Mouse (Mus musculus) frontal cortex, adult 2 months (tissue): ENCODE results near the gene Fam186b. TPM values are rescaled to one million over a fixed set of nuclear protein-coding genes. Genes with fewer than 3 reads are reported as not detected.
A peak's percentile ranks its signal among the peaks of the same experiment; 100 is the strongest.

ENCODE experiments used
- DNase-seq, 2 experiments: peaks; one replicate each; pipeline ENCODE4 v3.0.0; 2022; ENCODE audit warnings: low spot score in 1 of 2; ENCODE audit errors: extremely low spot score in 1 of 2
- polyA plus RNA-seq: library from polyadenylated mRNA; depleted of rRNA; stranded (reverse); fragments of >200 nt; gene quantifications from 2 replicates; pipeline ENCODE4 v1.2.3, GENCODE M21; 2012

The Fam186b gene
- polyA plus RNA-seq, 1 experiment = 1.7 TPM

DNA sequence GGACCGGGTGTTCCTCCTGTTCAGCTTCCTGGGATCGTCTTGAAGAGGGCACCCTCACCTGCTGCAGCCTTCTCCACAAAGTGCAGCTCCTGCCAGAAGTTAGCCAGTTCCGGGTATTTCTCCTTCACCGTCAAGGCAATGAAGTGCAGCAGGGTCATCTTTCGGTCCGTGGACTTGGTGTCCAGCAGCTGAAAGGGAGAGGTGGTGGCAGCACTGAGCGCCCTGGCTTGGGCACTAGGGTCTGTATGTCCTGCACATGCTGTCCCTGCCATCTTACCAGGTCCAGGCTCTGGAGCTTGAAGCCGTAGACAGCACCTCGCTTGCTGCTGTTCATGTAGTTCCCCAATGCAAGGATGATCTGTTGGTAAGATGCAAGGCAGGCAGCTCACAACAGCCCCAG is 25.3 kb upstream of the Fam186b start:
- no peak for DNase-seq

DNA sequence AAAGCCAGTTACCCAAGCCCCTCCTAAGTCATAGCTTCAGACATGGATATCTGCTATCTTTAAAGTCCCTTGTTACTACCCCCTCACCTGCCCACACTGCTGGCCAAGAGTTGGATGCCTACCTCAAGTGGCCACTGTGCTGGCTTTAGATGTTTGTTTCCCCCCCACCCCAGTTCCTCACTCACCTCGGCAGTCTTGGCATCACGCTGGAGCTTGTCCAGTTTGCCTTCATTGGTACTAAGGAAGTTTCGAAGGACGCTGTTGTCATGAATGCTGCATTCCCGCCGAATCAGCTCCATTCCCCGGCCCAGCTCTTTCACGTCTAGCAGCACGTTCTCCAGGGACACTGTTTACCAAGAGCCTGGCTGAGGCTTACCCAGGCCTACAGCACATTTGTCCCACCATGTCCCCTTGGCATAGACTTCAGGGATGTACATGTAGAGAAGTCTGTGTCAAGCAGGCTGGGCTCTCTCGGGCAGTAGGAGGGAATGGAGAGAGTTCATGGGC is 24.5 kb upstream of the Fam186b start:
- DNase-seq = no peak

DNA sequence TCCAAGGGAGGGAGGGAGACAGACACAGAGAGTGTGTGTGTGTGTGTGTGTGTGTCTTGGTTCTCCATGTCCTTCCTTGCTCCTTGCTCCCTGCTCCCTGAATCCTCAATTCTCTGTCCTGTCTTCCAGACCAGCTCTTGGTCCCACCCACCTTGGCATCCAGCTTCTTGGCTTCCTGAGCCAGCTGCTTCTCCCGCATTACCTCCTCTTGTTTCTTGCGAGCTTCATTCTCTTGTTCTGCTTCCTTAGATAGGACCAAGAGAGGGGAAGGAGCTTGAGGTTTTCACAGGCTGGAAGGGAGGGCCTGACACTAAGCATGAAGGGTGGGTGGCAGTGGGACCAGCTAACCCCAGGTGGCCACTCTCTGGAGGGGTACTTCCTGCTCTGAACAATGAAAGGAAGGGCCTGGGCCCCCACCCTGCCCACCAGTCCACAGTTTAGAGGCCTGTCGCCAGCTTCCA is 23.8 kb upstream of the Fam186b start:
- no peak for DNase-seq

DNA sequence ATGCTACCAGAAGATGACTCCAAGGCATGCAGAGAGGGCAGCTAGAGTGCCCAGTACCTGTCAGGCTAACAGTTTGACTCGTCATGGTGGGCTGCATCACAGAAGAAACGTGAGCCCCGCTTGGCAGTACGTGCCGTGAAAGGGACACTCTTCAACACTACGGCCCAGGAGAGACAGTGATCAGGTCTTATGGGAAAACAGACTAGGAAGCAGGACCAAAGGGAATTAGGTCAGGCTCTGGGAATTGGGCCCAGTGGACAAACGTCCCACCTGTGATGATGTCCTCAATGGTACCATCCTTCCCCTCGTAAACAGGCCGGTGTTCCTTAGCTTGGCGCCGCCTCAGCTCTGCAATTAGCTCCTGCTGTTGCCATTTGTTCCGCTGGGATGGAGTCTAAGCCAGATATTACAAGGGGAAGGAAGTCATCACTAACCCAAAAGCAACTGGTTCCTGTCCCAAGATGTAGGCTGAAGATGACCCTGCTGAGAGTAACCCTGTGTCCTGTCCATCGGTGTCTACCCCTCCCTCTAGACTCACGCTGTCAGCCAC is 23.2 kb upstream of the Fam186b start:
- DNase-seq = no peak

DNA sequence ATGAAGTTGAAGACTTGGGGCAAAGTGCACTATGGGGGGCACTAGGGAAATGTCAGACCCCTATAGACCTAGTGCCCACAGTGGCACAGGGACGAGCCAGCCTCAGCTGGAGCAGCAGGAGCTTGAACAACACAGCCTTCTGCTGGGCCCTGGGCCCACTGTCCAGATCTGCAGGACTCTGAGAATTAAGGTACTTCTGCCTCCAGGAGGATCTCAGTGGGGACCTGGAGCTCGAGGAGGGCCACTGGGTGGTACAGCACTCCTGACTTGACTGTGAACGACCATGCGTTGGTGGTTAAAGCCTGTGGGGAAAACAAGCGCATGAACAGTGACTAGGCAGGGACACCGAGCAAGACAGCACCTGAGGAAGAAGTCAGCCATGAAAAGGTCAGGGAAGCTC is 22.4 kb upstream of the Fam186b start:
- no peak for DNase-seq

DNA sequence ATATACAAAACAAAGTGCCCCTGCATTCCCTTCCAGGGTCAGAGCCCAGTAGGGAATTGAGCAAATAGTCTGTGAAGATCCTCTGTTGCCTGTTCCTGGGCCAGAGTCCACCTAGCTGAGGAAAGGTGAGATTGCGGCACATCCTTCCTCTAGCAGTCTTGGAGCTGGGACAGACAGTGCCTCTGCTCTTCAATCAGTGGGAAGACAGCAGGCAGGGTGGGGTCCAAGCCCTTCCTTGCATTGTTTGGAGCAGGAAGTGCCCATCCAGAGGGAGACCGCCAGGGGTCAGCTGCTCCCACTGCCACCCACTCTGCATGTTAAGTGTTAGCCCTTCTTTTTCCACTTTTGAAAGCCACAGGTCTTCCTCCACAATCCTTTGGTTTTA is 21.6 kb upstream of the Fam186b start:
- DNase-seq = no peak

DNA sequence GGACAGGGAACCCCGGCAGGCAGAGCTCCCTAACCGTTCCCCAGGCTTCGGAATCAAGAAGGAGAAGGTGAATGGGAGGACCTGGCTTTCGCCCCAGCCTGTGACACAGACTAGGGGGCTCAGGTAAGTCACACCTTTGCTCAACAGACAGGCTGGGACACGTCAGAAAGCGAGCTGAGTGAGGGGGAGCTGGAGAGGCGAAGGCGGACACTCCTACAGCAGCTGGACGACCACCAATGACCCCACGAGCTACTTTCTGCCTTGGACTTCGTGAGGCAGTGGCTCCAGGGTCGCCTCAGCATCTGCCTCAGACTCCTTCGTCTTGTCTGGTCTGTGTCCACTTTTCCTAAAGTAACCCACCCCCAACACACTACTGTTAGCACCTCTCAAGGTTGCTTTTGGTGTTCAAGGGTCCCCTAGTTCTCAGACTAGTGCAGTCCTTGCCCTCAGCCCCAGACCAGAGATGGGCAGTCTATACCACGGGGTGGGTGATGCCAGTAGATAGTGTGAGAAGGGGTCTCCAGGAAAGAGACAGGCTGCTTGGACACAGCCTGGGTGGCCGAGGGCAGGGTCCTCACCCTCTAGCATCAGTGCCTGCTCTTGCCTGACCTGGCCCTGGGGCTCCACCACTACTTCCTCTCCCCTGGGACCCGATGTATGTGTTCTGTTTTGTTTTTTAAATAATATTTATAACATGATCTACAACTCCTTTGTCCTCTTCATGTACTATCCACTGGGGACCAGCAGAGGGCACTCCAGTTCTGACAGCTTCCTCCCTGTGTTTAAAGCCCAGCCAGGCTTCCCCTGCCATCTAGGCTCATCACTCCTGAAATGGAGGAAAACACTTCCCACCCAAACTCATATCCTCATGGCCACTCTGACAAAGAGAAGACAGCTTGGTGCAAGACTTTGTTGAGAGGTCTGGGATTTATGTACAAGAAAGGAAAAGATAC is 20.9 kb upstream of the Fam186b start:
- peak; percentile 63 to 89 for DNase-seq

DNA sequence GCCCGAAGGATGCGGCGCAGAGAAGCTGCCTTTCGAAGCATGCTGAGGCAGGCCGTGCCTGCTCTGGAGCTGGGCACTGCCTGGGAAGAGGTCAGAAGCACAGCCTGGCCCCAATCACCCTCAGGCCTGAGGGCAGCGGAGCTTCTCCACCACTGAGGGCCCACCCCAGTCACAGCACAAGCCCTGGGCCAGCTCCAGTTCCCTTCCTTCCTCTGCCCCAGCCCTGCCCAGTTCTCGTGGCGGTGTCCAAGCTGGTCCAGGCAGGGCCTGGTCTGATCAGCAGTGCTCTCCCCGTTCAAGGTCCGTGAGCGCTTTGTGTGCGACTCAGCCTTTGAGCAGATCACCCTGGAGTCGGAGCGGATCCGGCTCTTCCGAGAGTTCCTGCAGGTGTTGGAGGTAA is 19.2 kb upstream of the Fam186b start:
- no peak for DNase-seq

DNA sequence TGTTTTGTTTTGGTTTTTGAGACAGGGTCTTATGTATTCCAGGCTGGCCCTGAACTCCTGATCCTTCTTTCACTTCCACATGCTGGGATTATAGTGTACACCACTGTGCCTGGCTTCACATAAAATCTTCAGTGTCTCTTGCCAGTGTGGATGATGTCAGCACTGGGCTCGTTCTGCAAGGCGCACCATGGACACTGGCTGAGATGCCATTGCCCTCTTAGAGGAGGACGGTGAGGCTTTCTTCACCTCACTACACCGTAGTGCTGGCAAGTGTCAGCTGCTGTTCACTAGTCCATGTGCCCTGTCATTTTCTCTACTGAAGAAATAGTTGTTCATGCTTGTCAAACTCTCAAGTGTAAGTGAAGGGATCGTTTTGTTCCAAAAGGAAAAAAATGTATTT is 14.9 kb upstream of the Fam186b start:
- DNase-seq = no peak

DNA sequence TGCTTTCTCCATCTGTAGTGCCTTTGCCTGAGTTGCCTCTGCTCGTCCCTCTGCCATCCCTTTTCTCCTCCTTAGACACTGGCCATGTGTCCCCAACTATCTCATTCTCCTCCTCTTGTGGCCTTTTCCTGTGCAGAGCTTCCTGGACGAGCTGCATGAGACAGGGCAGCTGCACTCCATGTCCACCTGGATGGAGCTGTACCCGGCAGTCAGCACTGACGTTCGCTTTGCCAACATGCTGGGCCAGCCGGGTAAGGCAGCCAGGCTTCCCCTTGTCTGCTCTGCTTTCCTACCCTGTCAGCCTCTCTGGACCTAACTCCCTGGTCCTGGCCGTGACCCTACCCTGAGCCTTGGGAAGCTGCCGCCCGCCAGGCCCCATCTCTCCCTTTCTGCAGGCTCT is 13.9 kb upstream of the Fam186b start:
- DNase-seq = no peak

DNA sequence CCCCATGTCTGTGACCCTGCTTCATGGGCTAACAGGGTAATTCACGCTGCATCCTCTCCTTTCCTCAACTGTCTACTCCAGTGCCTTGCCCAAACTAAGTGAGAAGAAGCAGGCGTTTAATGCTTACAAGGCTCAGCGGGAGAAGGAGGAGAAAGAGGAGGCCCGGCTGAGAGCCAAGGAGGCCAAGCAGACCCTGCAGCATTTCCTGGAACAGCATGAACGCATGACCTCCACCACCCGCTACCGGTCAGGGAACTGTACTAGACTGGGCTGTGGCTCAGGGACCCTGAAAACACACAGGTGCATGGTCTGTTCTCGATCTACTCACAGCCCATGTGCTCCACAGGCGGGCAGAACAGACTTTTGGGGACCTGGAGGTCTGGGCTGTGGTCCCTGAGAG is 11.8 kb upstream of the Fam186b start:
- DNase-seq = no peak

DNA sequence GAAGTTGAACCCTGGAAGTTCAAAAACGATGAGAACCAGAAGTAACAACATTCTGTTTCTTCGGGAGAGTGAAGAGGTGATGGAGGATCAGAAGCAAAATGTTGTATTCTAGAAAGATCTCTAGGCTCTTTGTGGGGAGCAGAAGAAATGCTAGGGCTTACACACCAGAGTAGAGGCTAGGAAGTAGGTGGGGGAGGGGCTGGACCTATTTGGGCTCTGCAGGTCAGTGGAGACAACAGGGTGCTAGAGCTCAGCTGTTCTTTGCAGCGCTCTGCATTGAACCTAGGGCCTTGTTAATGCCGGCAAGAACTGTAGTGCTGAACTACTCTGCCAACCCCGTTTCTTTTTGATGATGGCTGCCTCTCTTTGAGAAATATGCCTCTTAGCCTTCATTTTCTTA is 525 bp upstream of the Fam186b start:
- DNase-seq = no peak

DNA sequence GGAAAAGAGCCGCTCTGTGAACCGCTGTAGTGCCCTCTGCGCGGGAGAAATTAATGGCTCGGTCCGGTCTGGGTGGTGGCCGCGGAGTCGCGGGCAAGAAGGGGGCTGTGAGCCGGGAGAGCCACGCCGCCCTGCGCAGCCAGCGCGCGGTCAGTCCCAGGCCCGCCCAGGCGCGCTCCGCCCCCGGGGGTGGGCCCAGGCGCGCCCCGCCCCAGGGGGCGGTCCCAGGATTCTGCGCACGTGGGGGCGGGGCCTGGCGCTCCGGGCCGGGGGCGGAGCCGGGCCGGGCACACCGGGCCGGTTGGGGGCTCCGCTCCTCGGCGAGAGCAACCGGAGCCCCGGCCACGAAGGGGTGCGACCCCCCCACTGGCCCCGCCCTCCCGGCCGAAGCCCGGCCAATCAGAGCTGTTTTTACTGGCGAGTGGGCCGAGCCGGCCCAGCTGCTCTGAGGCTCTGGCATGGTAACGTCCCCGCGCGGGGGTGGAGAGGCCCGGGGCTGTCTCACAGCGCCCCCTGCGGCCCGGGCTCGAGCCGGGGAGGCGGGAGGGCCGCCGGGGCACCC is 794 bp downstream of the Fam186b start, which contains the start of gene Prpf40b:
TSS of gene Prpf40b (plus strand) at position 275 of the 562 bp plus-strand sequence.
- DNase-seq = peak; percentile 91 to 96

DNA sequence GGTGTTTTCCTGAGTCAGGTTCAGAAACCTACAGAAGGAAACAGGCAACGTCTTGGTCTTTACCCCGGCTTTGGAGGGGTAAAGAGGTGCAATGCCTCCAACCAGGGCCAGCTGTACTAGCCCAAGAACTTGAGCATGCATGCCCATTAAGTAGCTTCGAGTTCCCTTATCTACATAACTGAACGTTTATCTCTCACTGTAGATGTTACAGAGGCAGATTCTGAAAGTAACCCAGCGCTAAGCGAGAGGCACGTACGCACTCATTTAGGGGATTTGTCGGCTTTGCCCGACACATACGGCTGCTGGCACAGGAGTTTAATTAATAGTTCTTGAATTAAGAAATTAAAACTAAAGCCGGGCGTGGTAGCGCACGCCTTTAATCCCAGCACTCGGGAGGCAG is 1.4 kb downstream of the Fam186b start:
- no peak for DNase-seq

DNA sequence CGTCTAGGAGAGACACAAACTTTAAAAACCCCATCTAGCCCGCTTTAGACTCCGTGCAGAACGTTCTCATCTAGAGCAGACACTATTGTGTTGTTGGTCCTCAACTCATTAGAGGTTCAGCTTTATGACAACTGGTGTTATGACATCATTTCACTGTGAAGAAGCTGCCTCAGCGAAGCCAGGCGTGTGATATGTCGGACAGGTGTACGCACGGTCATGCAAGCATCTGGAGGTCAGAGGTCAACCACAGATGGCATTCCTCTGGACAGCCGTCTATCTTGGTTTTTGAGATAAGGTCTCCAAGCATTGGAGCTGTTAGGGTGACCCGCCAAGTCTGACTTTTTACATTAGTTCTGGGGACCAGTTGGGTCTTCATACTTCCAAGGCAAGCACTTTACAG is 5.1 kb downstream of the Fam186b start:
- DNase-seq = no peak

DNA sequence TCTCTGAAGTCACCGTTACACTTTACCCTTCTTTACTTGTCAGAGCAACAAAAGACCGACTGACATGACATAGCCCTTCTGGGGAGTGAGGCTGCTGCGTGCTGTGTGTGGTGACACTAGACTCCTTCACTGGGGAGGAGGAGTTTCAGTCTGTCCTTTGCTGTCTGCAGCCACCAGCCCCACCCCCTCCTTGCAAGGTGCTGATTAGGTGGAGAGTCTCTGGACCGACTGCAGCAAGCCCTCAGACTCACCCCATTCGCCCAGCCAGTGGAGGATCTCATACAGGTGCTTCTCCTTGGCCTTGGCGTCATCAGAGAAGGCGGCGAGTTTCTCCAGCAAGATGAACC is 10.5 kb downstream of the Fam186b start:
- DNase-seq = no peak

DNA sequence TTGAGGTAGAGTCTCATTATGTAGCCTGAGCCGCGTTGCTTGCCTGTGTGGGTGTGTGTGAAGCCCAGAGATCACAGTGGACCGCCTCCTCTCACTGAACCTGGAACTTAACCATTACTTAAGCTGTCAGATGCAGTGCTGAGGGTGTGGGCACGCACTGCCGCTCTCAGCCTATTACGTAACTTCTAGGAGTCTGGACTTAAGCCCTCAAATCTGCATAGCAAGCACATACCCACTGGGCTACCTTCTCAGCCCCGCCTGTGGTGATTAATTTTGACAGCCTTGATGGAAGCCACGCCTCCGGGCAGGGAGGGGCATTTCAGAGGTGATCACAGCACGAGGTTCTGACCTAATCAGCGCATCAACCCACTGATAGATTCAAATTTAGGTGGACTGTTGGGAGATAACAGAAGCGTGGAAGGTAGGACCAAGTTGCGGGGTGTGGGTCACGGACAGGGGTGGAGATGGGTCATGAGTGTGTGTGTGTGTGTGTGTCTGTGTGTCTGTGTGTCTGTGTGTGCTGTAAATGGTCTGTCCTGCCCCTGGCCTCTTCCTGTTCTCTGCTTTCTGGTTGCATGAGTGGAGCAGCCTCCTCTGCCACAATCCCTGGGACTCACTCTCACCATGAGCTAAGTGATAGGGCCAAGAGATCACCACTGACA is 11.0 kb downstream of the Fam186b start:
- no peak for DNase-seq

DNA sequence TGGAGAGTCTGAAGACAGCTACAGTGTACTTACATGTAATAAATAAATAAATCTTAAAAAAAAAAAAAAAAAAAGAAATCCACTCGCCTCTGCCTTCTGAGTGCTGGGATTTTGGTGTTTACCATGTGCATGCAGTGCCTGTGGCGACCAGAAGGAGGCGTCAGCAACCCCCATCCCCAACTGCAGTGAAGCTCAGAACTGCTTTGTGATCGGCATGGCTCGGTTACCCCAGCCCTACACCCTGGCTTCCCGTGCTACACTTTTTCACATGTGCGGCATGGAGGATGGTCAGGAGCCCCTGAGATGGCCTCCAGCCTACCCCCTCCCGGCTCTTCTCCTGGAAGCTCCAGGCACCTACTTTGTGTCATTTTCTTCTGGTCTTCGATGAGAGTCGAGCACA is 12.2 kb downstream of the Fam186b start:
- no peak for DNase-seq

DNA sequence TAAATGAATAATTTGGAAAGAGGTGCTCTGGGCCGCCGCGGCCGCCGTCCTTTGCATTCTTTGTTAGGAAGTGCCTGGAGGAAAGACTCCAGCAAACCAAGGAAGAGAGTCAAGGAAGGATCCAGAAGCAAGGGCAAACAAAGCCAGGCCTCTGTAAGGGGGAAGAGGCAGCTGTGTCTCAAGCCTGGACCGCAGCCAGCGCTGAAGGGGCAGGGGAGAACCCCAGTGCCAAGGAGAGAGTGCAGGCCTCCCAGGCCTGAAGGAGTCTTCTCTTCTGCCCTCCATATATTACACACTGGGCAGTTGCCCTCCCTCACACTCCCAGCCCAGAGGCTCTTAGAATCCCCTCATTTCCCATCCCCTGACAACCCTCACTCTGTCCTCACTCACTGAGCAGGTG is 17.4 kb downstream of the Fam186b start:
- DNase-seq = no peak

DNA sequence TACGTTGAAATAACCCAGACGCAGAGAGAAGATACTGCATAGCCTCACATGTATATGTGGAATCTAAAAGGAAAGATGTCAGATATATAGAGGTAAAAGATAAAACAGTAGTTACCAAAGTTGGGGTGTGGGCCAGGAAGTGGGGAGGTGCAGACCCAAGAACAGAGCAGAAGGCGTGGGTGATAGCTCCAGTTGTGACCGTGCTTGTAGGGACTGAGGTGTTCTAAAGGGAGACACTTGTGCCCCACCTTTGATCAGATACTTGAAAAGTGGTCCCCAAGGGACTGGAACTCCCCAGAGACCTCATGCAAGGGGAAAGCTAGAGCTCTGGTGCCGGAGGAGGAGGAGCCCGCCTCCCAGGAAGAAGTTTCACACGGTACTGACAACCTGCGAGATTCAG is 19.6 kb downstream of the Fam186b start:
- no peak for DNase-seq

DNA sequence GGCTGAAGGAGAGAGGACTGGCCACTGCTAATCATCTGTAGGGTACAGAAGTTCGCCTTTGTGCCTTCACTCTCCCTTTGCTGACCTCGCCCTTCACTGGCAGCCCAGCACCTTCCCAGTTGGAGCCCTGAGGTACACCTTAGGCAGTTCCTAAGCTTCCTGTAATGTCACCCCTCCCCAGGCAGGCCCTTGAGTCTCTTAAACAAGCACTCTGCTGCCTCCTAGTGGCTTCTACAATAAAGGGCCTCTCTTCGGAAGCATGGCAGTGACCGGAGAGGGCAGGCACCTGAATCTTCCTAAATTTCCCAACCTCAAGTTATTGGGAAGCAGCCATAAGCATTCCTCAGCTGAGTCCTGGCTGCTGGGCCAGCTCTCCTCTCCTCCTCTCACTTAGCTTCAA is 30.0 kb downstream of the Fam186b start:
- peak in 1 of 2 experiments; percentile 92 for DNase-seq
